Mouse (Mus musculus) cerebellum, postnatal 4 days (tissue): ENCODE results near the gene Utrn.
A peak's percentile ranks its signal among the peaks of the same experiment; 100 is the strongest.

Experiments used
- DNase-seq, 2 experiments: peaks; one replicate each; pipeline ENCODE4 v3.0.0; 2022; ENCODE audit warnings: low spot score in 2 of 2, mixed read lengths in 1 of 2

Gene Utrn

DNA sequence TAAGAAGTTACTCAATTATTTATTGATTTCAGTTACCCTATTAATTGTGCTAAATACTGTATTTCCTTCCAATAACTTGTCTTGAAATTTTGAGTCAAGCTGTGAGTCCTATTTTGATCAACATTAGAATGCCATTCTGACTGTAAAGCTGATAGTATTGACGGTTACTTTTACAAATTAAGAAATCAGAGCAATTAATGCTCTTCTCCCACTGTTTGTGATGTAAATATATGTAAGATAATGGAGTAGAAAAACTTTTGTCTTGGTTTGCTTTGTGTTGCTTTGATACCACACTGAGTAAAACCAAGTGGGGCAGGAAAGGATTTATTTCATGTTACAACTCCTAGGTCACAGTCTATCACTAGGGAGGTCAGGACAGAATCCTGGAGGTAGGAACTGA is 327.4 kb downstream of the Utrn start:
- no peak for DNase-seq

DNA sequence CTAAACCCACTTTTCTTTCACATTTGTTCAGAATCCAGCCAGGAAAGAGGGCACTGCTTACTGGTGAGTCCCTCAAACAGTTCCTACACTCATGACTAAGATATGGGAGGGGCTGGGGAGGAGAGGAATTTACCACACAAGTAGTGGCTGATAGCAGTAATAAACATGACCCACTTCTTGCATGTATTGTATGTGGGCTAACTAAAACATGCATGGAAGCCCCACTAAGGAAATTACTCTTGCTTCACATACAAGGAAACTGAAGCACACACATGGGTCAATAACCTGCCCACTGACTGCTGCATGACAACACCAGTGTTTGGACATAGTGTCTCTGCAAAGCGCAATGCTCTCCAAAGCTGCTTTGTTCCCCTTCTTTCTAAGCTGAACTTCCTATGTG is 333.9 kb downstream of the Utrn start:
- DNase-seq: no peak

DNA sequence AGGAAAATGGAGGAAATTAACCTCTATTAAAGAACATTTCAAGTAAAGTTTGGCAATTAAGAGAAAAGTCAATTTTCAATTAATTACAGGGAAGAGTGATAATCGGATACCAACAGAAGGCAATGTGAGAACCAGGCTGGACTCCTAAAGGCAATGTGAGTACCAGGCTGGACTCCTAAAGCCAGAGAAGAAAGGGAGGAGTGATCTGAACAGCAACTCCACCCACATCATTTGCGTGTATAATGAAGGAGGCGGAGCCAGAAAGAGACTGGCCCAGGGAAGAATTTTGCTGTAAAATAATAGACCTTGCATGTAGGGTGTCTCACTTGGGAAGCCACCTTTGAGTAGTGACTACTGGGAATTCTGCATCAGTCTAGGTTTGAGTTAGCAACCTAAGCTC is 334.4 kb downstream of the Utrn start:
- DNase-seq: no peak

DNA sequence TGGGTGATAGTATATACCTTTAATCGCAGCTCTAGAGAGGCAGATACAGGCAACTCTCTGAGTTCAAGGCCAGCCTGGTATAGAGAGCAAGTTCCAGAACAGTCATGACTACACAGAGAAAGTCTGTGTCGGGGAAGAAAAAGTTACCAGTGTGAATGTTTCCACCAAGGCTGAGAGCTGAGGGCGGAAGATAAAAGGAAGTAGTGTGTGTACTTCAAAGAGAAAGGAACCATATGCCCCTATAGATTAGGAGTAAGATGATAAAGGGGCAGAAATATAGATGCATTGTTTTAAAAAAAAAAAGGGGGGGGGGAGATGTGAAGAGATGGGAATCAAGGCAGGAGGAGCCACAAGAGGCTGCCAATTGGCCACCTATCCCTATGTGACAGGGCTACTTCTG is 334.9 kb downstream of the Utrn start:
- no peak for DNase-seq

DNA sequence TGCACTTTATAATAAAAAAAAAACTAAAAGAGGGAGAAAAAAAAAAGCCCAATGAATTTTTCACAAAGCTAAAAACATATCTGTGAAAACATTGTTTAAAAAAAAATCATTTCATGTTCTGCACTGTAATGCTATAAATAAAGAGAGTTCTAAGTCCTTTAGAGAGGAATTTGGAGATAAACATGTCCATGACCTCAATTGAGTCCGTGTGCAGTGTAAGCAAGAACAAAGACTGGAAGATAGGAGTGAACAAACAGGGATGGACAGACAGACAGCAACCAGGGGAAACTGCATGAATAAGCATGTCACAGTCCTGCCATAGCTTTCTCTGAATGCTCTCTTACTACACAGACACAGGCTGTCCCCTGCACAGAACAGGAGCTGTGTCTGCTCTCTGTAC is 347.1 kb downstream of the Utrn start:
- DNase-seq: no peak

DNA sequence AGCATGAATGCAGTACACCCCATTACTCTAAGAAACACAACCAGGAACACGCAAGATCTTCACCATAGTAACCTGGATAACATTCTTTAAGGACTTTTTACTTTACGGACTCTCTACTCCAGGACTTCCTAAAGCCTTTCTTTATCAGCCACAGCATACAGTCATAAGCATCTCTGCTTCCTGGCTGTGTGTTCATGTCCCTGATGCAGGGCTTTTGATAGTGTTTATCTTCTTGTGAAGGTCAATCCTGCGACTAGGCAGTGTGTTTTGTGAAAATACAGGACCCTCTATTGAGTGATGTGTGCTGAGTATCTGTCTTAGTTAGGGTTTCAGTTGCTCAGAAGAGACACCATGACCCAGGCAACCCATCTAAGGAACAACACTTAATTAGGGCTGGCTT is 351.0 kb downstream of the Utrn start:
- no peak for DNase-seq

DNA sequence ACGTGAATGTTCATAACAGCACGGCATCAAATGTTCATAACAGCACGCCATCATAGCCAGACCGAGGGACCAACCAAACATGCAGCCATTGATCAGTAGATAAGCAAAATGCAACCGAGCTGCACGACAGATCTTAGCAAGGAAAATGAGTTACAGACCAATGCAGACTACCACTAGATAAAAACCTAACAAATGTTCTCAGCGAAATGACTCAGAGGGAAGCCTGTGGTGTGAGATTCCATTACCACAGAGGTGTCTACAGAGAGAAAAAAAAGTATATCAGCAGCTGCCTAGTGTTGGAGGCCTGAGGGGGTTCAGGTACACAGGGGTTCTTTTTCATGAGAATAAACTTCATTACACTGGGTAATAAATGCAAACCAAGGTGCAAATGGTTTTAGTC is 363.6 kb downstream of the Utrn start:
- no peak for DNase-seq

DNA sequence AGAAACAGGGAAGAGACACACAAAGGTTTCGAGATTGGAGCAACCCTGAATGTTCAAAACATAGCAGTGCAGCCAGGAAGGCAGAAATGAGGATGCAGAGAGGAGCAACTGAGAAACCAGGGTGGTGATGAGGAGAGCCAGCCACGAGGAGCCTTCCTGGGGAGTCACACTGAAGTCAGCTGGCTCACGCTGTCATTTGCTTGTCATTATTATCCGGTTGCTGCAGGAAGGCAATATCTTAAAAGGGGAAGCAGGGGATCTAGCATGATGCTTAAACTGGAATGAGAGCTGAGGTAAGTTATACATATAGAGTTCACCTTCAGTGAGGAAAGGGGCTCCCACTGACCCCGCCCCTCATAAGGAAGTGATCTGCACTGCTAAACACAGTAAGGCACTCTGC is 368.7 kb downstream of the Utrn start:
- DNase-seq: no peak

DNA sequence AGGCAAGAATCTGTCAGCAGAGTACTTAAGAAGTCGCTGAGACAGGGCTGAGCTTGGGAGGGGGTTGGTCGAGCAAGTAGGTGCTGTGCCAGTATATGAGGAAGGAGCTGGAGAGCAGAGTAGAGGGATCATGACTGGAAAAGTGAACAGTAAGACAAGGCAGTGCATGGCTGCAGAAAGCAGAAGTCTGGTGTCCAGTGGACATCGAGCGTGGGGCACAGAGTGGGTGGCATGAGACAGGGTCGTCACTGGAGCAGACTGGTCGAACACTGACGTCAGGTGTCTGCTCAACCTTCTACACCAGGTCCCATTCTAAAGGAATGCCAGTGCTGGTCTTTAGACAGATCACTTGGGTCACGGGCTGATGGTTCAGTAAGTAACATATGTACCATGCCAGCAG is 371.6 kb downstream of the Utrn start:
- DNase-seq: no peak

DNA sequence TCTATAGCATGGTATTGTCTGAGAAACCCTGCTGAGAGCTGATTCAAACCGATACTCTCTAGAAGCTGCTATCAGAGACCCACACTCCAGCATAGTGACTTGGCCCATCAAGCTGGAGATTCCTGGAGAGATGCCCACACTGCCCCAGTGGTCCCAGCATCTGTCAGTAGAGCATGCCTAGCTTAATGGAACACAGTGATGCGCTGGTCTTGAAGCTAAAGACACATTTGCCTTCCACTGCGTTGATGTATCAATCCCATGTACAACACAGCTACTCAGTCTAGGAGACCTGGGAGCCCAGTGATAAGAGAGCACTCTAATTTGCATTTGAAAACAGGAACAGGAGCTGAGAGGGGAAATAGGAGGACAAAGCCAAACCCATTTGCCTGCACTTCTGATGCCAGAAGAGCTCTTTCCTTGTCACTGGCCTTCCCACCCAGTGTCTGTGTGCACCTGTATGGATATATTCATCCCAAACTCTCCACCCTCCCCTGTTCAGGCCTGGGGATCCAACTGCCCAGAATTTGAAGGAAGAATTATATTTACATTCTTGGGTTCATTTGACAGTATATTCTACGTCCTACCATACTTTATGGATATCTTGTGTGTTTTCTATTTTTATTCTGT is 379.5 kb downstream of the Utrn start:
- peak in 1 of 2 experiments; percentile 25 for DNase-seq

DNA sequence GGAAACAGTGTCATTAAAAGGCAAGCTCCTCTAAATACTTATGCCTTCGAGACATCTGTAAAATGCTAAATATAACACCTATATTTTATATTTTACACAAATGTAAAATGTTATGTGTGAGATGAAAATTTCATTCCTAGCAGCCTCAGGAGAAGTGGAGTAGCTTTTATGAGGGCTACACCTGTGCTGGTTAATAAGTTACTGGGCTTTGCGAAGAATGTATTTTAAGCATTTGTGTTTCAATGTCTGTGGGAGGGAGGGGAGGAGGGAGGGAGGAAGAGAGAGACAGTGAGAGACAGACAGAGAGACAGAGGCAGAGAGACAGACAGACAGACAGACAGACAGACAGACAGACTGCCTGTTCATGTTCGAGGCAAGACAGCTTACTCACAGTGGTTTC is 380.6 kb downstream of the Utrn start:
- DNase-seq: no peak

DNA sequence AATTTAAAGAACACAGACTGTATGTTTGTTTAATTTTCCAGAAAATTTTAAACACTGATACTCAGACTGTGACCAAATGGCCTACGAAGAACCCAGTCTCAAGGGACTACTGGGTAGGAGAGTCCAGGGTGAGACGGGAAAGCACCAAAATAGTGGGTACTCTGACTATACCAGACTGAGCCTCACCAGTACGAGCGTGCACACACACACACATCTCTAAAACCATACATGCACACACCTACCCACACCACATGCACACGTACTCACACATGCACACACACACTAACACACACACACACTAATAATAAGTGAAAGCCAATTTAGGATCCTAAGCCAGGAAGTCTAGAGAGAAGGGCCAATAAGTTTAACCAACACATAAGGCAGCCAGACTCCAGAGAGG is 381.0 kb downstream of the Utrn start:
- DNase-seq: no peak

DNA sequence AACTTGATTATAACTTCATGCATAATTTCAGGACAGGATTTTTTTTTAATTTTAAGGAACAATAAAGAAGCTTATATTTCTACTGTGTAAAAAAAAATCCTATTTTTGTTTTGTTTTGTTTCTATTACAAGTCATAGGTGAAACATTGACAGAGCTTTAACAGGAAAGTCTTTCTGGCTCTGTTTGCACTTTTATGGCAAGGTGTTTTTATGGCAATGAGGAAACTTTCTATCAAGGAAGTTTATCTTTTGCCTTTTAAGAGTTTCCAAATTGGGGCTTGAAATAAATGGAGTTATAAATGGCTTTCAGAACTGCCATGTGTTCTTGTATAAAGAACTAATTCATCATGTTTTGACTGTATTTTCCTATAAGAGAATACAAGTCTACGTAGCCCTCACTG is 385.7 kb downstream of the Utrn start:
- DNase-seq: no peak

DNA sequence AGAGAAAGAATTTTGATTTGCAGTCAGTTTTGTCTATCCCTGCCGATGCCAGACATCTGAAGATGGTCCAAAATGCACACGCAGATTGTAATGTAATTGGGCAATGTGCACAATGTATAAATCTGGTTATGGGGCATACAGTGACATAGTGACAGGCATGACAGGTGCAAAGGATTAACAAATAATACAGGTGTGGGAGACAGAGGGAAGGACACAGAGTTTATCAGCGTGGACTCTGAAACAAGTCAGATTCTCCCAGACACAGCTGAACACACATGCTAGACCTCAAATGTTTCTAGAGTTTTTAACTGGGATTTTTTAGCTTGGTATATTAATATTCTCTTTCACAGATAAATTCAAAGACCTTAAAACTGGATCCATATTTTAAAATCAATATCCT is 386.2 kb downstream of the Utrn start:
- no peak for DNase-seq

DNA sequence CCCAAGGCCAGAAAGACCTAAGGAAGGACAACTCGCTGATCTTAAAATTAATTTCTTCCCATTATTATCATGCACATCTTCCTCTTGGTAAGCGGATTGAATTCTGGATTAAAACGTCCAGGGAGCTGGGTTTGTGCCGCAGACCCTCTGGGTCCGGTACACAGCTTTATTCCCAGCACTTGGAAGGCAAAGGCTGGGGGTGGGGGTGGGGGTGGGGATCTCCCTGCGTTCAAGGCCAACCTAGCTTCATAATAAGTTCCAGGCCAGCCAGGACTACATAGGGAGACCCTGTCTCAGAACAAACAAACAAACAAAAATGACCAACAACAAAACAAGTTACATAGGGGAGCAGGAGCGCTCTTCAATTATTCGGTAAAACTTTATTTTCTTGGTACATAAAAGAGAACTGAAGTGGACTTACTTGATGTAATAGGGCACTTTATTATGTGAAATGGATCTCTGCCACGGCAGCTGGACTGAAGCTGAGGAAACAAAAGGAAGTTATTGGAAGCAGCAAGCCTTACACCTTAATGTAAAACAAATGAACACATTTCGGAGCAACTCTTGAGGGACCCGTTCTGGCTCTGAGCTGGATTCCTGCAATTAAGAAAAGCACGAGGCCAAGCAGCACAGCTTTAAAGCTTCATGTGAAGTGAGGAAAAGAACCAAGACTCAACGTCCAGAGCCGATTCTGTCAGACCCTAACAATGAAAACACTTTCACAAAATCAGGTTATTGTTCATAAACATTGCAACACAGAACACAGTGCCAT is 394.1 kb downstream of the Utrn start:
- DNase-seq: no peak

DNA sequence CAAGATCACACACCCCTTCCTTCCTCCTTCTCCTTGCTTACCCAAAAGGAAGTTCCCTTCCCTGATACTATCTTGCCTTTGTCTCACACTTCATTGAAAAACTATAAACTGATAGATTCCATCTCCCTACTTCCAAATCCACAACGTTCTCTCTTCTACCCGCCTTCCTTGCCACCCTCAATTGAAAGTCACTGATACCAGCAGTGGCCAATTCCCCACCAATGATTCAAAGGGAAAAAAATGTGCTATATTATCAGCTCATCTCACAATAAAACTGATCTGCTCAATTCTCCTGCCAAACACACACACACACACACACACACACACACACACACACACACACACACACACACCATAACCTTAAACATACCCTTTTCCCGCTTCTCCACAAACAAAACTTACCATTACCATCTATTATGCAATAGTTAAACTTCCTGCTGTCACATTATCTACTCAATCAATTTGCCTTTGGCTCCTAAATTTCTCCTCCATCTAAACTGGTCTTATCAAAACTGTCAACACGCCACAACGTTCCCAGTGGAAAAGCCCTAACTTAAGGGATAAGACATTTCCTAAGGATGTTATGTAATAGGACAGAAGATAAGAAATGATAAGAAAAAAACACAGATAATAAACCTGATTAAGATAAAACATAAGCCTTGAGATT is 399.6 kb downstream of the Utrn start:
- DNase-seq: no peak

DNA sequence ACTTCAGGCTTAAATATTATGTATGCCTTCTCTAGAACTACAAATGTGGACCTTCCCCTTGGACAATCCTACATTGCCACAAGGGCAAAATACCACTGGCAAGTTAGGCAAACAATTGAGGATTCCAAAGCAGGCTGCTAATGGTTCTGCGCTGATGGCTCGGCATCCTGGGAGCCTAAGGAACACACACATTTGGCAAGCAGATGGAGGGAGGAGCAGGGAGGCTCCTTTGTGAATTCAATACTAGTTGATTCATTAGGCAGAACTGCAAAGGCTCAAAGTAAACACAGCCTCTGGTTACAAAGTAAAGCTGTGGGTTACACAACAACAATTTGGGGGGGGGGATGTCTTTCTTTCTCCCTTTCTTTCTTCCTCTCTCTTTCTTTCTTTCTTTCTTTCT is 401.6 kb downstream of the Utrn start:
- DNase-seq: no peak

DNA sequence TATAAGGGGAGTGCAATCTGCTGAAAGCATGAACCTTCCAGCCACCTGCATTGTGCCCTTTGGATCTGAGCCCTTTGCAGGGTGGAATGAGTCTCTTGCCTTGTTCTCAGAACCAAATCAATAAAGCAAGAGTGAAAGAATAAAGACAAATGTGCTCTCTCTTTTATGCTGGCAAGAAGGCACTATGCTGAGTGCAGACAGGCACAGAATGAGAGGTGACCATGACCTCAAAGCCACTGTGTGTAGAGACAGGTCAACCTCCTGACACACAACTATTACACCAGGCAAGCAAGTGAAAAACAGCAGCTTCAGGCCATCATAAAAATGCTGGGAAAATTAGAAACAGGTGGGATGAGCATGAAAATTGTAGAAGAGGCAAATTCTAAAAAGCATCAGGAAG is 408.2 kb downstream of the Utrn start:
- DNase-seq: no peak

DNA sequence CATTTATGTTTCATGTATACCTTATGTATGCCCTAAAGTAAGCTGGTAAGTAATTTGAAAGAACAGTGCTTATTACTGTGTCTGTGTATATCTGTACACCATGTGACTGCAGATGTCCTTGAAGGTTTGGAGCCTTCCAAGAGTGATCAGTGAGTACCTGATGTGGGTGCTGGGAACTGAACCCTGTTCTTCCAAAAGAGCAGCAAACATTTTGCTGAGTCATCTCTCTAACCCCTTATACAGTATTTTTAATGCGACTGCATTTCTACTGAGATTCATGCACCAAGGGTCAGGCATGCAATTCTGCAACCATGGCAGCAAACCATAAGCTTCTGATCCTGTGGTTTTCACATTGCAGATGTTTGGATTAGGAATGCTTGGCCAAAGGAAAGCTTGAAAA is 412.3 kb downstream of the Utrn start:
- no peak for DNase-seq

DNA sequence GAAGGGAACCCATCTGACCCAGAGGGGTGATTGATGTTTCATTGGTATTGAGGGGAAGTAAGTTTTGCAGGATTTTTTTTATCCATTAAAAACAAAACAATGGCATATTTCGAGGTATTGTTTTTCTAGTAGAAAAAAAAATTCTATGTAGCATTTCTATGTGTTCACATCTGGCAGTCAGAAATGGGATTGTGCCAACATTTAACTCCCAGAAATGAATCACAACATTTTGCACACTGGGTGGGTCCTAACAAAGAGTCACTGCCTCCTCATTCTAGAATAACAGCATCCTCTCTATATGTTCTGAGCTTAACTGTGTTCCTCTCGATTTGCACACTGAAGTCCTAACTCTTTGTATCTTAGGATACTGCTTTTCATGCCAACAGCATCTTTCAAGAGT is 416.5 kb downstream of the Utrn start:
- no peak for DNase-seq

DNA sequence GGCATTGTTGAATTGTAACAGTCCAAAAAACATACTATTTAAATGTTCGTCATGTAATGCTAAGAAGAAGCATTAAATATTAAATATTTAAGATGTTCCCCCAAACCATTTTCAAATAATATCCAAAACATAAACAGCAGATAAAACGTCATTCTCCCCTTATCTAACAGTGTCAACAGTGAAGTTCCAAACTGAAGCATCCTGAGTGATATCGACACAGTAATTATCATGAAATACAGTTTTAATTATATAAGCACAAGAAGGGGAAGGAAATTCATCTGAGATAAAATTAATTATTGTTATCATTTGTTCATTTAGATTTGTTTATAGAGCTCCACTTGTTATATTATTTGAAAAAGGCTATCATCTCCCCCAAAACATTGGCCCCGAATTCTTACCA is 425.0 kb downstream of the Utrn start:
- DNase-seq: no peak

DNA sequence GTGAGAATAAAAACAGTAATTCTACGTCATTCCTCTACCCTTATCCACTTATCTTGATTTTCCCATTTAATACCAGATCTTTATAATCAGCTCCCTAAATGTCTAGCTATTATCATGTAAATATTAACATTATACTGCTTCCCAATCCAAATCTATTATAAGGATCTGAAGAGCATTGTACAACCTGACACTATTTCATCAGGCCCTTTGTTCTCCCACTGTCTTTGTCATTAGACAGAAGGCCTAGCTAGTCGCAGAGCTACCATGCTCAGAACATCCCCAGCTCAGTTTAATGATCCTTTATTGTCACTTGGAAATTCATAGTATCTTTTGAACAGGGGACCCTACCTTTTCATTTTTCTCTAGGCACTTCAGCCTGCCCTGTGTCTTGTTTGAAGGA is 436.0 kb downstream of the Utrn start:
- DNase-seq: no peak

DNA sequence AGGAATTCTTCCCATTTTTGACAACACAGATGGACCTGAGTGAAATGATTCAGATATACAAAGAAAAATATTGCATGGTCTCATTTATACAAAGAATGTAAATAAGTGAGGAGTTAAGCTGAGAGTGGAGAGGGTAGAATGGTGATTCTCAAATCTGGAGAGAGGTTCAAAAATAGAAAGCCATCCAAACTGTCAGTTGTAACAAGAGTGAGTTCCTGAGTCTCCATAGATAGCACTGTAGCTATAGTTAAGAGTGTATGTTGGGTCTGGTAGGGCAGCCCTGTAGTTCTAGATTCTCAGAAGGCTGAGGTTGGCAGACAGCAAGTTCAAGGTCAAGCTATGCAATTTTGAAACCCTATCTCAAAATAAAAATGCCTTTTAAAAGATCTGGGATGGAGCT is 438.8 kb downstream of the Utrn start:
- no peak for DNase-seq
